Mouse (Mus musculus) C2C12 (cell line): ENCODE measurements around the gene Spaca4.

Source experiments
- CTCF ChIP-seq: IDR thresholded peaks from one replicate; pipeline ENCODE4 v1.5.1; 2011; ENCODE audit not compliant: control insufficient read depth, insufficient read depth, insufficient read length
- FOSL1 ChIP-seq: IDR thresholded peaks from one replicate; pipeline ENCODE4 v1.8.0; 2011; ENCODE audit warnings: mild to moderate bottlenecking, low read length; ENCODE audit not compliant: poor library complexity, insufficient read depth, severe bottlenecking
- USF1 ChIP-seq: IDR thresholded peaks from one replicate; pipeline ENCODE4 v1.6.1; 2011; ENCODE audit warnings: low read depth, mild to moderate bottlenecking, control low read depth, moderate library complexity

- no peak for TF ChIP-seq CTCF
- no peak for TF ChIP-seq USF1
- TF ChIP-seq FOSL1, result no peak
Measured at GRCm38 (mm10) chr7:45759400-45759799, 33.8 kb upstream of the Spaca4 start.
